Mouse (Mus musculus) lung, postnatal 10 days (tissue): ENCODE results near the gene Slc25a11.

ENCODE experiments used
- DNase-seq: peaks from one replicate; pipeline ENCODE4 v3.0.0; 2021

The Slc25a11 gene

DNA sequence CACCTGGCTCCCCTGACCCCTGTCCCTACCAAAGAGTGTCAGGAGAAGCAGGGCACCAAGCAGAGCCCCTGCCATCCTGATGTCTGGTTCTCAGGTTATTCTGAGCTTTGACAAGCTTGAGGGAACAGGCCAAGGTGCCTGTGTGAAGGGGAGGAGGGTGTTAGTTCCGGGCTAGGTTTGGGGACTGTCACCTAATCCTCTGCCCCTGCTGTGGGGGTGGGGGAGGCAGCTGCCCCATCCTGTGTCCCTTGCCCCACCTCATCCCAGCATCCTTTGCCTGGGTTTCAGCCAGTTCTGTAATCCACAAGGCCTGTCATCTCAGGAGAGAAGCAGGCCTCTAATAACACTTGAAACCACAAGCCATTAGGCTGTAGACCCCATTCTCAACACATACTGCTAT is 28.2 kb downstream of the Slc25a11 start, which contains the start of gene Chrne:
Gene Chrne (minus strand): TSS at position 116 of the 400 bp plus-strand sequence.
- no peak for DNase-seq

DNA sequence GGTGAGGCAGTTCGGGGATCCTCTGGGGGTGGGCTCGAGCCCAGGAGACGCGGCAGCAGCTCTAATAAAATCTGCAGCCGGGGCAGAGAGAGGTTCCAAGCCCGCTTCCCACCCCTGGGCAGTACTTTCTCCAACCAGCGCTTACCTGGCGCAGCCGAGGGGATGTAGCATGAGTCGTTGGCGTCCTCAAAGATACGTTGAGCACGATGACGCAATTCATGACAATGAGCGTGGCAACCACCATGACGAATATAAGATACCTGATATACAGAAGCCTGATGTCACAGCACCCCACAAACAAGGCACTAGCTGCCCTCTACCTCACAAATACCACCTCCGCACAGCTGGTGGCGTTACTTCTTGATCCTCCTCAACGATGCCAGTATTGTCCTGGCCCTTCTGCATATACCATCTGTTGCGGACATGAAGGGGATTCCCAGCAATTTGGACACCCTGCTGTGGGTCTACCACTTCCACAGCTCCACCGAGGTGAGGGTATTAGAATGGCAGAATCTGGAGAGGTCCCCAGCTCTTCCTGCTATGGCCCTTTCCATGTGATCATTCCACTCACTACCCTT is 31.7 kb downstream of the Slc25a11 start, which contains the start of gene 4930544D05Rik:
Gene 4930544D05Rik (plus strand): TSS at position 333 of the 578 bp plus-strand sequence.
- no peak for DNase-seq

DNA sequence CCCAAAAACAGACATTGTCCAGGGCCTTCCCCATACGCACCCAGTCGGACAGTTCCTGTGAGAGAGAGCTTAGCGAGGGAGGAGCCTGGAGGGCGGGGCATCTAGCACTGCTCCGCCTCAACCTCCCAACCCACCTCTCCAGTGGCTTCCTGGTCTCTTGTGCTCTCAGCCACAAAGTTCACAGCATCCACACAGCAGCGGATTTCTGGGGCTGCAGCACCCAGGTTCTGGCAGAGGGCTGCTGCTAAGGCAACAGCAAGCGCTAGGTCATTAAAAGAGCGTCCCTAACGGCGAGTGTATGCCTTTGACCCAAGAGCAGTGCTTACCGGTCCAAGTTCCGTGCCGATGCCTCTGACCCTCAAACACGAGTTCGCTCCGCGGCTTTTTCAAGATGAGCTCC is 32.2 kb downstream of the Slc25a11 start:
- DNase-seq: peak; percentile 85

DNA sequence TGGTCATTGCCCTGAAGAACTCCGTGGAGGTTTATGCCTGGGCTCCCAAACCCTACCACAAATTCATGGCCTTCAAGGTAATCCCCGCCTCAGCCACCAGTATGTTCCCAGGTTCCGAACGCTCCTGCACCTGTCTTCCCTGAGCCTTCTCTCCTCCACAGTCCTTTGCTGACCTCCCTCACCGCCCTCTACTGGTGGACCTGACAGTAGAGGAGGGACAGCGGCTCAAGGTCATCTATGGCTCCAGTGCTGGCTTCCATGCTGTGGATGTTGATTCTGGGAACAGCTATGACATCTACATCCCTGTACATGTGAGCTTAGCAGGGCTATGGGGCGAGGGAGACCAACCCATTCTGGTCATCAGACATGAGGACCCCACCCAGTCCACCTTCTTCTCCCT is 34.8 kb downstream of the Slc25a11 start:
- no peak for DNase-seq

DNA sequence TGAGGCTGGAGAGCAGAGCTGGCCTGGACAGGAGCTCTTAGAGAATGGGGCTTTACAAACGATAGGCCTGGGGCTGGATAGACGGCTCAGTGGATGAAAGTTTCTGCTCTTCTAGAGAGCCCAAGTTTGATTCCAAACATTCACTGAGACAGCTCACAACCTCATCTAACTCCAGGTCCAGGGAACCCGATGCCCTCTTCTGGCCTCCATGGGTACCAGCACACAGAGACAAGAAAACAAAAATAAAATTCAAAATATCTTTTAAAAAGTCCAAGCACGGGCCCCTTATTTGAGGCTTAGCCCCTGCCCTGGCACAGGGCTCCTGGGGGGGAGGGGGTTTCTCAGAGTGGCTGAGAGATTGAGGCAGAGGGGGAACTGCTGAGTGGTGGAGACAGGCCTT is 36.5 kb downstream of the Slc25a11 start:
- no peak for DNase-seq

DNA sequence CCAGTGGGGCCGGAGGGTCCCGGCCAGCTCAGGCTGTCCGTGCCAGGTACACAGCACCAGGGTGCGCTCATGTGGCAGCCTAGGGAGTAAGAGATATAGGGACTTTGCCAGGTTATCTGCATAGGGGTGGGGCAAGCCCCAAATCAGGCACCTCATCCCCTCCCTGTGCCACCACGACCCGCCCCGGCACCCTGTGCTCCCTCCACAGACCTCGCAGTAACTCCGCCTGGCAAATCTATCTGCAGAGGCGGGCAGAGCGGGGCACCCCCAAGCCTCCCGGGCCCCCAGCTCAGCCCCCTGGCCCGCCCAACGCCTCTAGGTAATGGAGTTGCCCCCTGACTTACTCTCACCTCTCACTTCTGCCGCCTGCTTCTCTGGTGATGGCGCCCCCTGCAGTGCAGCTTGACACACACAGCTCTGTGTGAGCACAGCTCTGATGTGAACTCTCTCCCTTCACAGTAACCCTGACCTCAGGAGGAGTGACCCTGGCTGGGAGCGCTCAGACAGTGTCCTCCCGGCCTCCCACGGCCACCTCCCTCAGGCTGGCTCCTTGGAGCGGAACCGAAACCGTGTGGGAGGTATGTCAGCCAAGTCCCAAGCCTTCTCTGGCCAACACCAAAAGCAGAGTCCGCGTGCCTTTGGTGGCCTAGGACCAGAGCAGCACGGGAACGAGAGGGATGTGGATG is 38.8 kb downstream of the Slc25a11 start:
- DNase-seq: peak; percentile 35

DNA sequence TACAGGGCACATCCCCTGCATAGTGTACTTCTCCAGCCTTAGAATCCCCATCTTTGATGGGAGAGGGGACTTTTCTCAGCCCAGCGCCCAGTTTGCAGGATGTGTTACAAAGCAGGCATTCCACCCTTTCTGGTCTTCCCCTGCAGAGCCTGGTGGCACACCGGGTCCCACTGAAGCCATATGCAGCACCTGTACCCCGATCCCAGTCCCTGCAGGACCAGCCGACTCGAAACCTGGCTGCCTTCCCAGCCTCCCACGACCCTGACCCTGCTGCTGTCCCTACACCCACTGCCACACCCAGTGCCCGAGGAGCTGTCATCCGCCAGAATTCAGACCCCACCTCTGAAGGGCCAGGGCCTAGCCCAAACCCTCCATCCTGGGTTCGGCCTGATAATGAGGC is 39.7 kb downstream of the Slc25a11 start:
- DNase-seq: no peak

DNA sequence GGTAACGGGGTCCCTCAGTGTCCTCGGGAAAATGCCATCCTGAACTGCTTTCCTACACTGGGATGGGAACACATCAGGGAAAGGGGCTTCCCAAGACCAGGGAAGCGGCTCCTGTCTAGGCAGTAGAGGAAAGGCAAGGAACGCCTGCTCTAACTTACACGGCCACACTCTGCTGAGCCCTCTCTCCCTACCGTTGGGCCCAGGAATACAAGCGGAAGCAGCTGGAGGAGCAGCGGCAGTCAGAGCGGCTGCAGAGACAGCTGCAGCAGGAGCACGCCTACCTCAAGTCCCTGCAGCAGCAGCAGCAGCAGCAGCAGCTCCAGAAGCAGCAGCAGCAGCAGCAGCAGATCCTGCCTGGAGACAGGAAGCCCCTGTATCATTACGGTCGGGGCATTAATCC is 40.6 kb downstream of the Slc25a11 start:
- no peak for DNase-seq

DNA sequence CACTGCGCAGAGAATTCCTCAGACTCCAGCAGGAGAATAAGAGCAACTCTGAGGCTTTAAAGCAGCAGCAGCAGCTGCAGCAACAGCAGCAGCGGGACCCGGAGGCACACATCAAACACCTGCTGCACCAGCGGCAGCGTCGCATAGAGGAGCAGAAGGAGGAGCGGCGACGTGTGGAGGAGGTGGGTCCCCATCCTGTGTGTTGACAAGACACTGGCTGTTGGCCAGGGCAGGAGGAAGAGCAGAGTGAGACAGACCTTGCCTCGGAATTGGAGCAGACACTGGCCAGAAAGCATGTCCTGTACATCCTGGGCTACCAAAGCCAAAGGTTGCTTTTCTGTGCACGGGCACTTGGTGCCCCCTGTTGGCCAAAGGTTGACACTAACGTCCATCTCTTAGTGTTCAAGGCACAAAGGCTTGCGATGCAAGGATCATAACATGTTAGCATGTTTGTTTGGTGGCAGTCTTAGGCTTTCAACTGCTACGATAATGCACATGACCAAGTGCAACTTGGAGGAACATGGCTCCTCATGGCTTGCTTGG is 42.2 kb downstream of the Slc25a11 start:
- DNase-seq: peak; percentile 84

DNA sequence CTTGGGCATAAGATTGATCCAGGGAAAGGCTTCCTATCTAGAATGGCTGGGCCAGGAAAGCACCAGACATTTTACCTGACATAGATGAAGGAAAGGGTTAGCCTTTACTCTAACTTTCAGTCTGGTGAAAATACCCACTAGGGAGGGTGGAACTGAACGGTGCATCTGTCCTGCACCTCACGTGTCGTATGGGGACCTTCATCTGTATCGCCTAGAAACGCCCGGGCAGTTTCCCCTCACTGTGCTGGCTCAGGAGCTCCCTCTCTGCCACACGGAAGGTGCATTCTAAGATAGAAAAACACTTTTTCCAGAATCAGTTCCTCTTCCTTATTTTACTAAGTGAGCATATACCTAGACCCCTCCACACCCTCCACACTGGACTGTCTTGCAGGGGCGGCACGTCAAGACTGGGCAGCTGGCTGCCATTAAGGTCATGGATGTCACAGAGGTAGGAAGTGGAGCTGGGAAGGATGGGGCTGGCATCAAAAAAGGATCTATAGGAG is 48.8 kb downstream of the Slc25a11 start:
- DNase-seq: no peak

DNA sequence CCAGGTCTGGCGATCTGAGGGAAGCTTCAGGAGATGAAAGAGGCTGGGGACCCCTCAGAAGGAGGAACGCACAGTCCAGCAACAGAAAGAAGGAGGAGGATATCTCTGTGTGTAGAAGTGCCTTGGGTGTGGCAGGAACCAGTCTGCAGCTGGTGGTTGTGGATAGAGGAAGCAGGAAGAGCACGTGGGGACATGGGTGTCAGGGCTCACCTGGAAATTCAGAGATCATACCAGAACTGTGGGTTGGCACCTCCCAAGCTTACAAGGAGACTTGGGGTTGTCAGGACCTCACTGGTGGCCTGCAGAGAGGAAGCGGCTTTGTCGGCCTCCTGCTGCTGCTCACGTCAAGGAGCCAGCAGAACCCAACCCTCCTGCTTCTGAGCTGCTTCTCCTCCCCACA is 50.0 kb downstream of the Slc25a11 start:
- DNase-seq: no peak

DNA sequence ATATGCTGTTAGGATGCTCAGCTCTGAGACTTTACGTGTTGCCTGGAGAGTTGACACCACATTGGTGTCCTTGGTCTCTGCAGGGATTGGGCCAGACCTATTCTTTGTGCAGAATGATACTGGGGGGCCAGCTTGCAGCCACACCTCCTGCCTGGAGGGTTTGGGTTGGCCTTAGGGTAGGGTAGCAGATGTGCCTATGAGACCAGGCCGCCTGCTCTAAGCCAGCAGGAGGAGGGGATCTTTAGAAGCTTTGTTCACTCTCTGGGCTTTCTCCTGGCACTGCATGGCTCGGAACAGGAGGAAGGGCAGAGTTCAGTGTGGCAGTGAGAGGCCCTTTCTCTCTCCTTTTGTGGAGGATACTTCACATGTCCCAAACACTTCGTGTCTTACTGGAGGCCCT is 51.2 kb downstream of the Slc25a11 start:
- no peak for DNase-seq

DNA sequence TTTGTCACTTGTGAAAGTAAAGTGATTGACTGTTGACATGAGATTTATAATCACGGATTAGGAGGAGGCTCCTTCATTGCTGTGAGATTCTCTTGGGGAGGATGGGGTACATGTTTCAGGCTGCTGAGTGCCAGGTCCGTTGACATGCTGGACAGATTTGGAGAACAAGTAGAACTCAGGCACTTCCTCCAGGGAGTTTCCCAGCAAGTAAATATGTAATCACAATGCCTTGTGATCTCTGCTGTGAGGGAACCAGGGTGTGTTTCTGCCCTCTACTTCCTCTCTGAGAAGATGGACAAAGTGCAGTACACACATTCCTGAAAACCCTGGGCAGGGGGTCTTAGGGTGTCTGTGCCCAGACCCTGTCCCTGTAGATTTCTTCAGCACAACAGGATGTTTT is 51.6 kb downstream of the Slc25a11 start:
- DNase-seq: no peak

DNA sequence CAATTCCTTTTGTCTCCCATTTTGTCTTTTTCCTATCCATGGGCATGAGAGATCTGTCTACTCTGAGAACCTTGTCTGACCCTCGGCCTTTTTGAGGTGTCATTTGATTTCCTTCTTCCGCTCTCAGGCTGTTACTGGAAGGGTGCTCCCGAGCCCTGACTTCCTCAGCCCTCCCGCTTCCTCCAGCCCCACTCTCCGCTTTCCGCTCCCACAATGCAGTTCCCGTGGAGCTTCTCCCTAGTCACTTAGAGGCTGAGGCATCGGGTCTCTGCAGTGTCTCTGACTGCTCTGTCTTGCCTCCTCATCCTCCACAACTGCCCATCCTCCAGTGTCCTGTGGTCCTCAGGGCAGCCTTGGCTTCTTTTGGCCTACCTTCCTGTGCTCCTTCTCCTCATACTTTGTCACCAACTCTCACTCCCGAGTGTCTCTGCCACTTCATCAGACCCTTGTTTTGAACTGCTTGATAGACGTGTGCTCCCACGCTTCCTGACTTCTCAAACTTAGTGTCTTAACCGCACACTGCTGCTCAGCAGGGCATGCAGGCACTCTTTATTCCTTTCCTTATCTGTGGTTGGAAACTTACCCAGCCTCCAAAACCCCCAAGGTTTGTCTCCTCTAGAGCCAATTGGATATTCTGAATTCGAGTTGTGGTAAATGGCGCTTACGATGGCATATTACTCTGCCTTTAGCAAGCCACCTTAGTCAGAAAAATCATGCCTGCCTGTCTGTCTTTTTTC is 52.9 kb downstream of the Slc25a11 start:
- peak; percentile 69 for DNase-seq
